Mouse (Mus musculus): ENCODE results near the gene Vps29.
A peak's percentile ranks its signal among the peaks of the same experiment; 100 is the strongest.

Vps29 gene

DNA sequence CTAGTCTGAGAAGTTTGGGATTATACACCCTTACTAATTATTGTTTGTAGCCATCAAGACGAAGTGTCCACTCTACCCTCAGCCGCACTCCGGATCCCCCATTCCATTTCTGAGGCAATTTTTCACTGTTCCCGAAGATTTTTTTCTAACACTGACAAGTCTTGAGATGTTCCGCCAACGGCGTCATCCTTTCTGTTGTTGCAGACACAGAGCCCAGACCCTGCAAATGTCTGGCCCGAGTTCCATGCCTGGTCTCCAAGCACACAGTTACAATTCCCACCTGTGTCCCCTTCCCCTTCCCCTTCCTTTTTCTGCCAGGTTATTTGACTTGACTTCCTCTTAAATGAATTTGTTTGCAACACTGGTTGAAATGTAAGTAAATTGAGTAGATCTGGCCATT, 45.7 kb downstream of the Vps29 start:
- DNase-seq (ENCODE audit: low spot score in 2 of 2), result no peak

GRCm38 (mm10) chr5:122400628-122401302, 46.6 kb downstream of the Vps29 start:
- DNase-seq (ENCODE audit: low spot score in 2 of 2), result no peak

GRCm38 (mm10) chr5:122401303-122401640, 47.1 kb downstream of the Vps29 start:
- DNase-seq (ENCODE audit: low spot score in 2 of 2), result peak in 1 of 2 experiments; percentile 55

DNA sequence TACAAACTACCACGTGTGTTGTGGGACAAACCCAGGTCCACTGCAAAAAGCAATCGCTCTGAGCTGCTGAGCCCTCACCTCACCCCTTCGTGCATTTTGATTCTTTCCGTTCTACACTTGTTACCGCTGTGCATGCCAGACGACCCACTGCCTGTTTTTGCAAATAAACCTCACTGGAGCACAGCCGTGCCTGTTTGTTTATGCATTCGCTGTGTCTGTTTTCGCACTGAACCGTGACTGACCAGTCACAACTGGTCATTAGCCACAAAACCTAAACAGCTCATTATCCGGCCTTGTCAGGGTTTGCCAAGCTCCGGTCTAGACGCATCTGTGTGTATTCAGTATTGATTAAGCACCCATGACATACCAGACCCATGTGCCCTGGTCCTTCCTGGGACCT, 48.0 kb downstream of the Vps29 start:
- no peak for DNase-seq (ENCODE audit: low spot score in 2 of 2)

- DNase-seq (ENCODE audit: low spot score in 2 of 2), result no peak
Observed at GRCm38 (mm10) chr5:122402772-122403171, 48.6 kb downstream of the Vps29 start.

GRCm38 (mm10) chr5:122403362-122403761, 49.2 kb downstream of the Vps29 start:
- DNase-seq (ENCODE audit: low spot score in 2 of 2), result no peak

DNA sequence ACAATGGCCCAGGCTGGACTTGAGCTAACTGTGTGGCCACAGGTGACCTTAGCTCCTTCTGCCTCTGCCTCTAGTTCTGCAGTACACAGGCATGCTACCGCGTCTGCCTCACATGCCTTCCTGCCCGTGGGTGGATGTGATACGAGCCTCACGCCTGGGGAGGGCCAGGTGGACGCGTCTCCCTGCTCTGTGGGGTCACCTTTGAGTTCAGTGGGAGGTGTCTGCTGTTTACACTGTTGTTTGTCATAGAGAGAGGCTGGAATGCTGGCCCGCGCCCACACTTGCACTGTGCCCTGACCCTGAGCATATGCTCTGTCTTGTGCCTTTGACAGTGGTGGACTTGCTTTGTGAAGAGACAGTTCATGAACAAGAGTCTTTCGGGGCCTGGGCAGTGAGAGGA, 51.4 kb downstream of the Vps29 start:
- DNase-seq (ENCODE audit: low spot score in 2 of 2), result no peak

DNA sequence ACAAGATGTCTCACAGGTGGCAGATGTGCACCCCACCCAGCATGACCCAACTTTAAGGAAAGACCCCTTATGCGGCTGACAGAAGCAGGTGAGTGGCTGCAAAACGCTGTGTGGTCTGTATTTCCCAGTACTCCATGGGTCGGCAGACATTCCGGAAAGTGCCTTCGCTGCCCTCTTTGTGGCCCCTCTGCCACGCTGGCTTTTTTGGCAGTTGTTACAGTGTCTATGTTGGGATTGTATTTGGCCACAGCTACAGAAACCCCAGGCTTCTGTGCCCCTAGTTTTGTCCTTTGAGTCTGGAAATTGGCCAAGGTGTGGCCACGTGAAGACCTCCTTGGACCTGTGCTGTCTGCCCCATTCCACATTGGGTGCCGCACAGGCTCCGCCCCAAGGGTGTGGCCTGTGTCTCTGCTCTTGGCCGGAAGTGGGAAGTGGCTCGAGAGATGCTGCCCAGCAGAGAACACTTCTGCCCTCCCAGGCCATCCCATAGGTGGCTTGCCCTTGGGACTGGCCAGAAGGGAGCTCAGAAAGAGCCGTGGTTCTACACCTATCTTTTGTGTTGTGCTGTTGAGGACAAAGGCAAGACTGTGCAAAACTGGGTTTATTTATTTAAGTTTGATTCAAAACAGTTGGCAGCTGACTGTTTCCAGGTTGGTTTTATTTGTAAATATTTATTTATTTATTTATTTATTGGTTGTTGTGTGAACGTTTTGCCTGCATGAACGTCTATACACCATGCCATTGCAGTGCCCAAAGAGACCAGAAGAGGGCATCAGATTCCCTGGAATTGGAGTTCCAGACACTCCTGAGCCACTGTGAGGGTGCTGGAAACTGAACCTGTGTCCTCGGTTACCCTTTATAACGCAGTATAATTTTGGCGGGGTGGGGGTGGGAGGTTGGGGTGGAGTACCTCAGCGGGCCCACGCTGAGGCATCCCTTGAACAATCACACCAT, 55.8 kb downstream of the Vps29 start:
- DNase-seq (ENCODE audit: low spot score in 2 of 2), result no peak

DNA sequence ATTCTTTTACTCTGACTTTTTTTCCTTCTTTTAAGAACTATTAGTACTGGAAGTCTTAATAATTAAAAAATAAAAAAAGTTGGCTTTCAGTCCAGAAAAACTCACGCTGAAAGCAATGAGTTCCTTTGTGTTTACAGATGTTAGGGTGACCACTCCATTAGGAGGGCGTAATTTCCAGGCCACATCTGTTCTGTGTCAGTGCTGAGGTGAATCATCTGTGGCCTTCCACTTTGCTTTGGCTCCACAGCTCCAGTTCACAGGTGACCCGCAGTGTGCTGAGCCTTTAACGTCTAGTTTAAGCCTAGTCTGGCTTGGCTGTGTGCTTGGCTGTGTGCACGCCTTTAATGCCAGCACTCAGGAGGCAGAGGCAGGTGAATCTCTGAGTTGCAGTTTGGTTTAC, 57.7 kb downstream of the Vps29 start:
- DNase-seq (ENCODE audit: low spot score in 2 of 2), result no peak

- DNase-seq (ENCODE audit: low spot score in 2 of 2), result no peak
Observed at GRCm38 (mm10) chr5:122412826-122413225, 58.7 kb downstream of the Vps29 start.

DNA sequence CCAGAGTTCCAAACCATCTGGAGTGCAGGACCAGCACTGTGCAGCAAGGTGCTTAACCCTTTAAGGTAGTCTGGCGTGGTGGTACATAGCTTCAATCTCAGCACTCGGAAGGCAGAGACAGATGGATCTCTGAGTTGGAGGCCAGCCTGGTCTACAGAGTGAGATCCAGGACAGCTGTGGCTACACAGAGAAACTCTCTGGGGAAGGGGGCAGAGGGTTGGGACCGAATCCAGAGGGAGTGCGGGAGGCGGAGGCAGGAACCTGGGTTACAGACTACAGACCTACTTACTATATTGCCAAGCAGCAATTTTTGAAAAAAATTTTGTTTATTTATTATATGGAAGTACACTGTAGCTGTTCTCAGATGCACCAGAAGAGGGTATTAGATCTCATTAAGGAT, 60.2 kb downstream of the Vps29 start:
- DNase-seq (ENCODE audit: low spot score in 2 of 2), result no peak
